Mouse (Mus musculus): ENCODE results near the gene Plekha5. TPM values are rescaled to one million over a fixed set of nuclear protein-coding genes. Genes with fewer than 3 reads are reported as not detected.

The Plekha5 gene
- 2.5 and 4.5 TPM in 2 replicates for polyA plus RNA-seq (2012; ENCODE audit: low replicate concordance)

DNA sequence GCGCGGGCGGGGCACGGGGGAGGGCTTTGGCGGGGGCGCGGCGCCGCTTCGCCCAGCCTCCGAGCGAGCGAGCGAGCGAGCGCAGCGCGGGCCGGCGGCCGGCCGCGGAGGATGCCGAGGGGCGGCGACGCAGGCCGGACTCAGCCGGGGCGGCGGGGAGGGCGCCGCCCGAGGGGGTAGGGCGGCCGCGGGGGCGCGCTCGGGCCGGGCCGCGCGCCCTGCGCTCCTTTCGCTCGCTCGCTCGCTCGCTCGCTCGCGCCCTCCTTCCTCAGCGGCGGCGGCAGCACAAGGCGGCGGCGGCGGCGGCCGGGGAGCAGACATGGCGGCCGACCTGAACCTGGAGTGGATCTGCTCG, at the start of gene Plekha5:
Plekha5 (plus strand) TSS at position 209 of the 355 bp plus-strand sequence.

GRCm38 (mm10) chr6:140622391-140623225, 198.8 kb downstream of the Plekha5 start, which contains the start of gene Aebp2:
Gene Aebp2, plus strand, starts transcription at chr6:140622663.

Other genes starting within 250 kb of the Plekha5 start
- 26.3 and 62.6 TPM in 2 replicates for gene Aebp2, start 198.6 kb downstream of the Plekha5 start, polyA plus RNA-seq (2012; ENCODE audit: low replicate concordance)